Mouse (Mus musculus): ENCODE data around the gene Myl4.

Myl4 gene

DNA sequence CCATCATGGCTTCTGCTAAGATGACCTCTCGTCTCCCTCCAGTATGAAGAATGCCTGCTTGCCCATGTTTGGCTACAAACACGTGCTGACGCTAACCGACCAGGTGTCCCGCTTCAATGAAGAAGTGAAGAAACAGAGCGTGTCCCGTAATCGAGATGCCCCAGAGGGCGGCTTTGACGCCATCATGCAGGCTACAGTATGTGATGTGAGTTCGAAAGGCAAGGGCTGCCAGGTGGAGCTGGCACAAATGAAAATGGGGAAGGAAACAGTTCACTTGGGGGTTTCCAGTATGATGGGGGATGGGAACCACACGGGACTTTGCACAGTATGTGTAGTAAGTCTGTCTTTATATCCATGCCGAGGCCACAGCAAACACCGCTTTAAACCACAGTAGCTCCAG is 86.5 kb downstream of the Myl4 start:
- DNase-seq, result no peak

DNA sequence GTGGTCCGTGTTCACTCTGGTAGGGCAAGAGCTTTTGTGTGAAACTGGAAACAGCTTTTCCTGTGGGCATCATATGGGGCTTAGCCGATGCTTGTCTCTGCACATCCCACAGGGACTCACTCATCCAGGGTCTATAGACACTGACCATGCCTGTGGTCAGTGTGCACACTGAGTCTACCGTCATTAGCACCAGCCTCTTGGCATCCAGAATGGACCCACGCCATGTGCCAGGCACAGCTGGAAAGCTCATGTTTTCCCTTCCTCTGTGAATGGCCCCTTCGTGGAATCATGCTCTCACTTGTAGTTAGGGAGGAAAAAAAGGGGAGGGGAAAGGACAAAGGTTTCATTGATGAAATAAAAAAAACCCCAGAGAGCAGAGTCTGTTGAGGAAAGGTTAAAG is 87.5 kb downstream of the Myl4 start:
- no peak for DNase-seq

DNA sequence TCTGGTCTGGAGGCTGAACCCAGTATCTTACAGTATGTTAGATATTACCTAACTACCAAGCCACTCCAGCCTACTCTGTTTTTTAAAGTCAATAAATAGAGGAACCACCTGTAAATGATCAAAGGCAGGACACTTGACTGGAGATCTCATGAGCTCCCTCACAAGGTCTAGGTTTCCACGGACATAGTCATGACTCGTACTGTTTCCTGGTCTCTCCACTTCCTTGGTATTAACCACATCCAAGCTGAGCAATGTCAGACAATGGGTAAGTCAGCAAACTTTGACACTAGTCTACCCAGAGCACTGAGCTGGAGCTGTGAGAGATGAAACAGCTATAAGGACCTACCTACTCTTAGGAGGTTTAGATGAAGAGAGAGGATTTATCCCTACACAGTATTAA is 88.4 kb downstream of the Myl4 start:
- no peak for DNase-seq

- no peak for DNase-seq
Observed at GRCm38 (mm10) chr11:104639634-104640033, 89.2 kb downstream of the Myl4 start.

DNA sequence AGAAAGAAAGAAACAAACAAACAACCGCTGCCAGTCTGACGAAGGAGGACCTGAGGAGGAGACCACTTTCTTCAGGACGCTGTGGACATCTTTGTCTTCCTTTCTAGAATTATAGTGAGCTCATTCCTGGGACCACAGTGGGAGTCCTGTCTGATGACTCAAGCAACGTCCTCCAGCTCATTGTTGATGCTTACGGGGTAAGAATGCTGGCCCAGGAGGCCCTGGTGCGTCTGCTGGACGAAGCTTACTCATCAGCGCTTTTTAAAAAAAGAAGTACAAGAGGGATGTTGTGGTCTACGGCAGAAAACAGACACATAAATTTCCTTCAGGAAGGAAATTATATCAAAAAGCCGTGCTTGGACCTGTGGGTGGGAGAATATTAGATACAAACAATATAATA is 90.4 kb downstream of the Myl4 start:
- no peak for DNase-seq

- no peak for DNase-seq
Observed at GRCm38 (mm10) chr11:104643236-104643635, 92.8 kb downstream of the Myl4 start.

Measured in right cerebral cortex, postnatal 4 days (tissue).